8 mouse cellular contexts compared by ENCODE assay signal in the genomic region with DNA sequence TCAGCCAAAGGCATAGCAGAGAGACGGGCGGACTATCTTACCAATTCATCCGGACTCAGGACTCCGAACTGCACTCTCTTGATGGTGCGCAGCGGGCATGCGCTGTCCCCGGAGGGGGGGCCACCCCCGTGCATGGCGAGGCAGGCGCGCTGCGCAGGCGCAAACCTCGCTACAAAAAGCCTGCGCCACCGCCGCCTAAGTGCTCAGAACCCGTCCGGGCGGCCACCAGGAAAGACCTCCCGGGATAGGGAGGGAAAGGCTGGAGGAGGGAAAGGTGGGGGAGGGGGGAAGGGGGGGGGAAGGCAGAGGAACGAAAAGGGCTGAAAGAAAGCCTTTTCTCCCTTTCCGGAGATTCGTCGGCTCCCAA. TPM values are rescaled to one million over a fixed set of nuclear protein-coding genes. Genes with fewer than 3 reads are reported as not detected.
DNase-seq lines count a peak whose midpoint lies in the region; ATAC-seq and TF ChIP-seq lines count a peak whose summit lies in the region.

No protein-coding gene starts in this region.

- H3K4me1 ChIP-seq in bone marrow, adult 2 months (ENCODE audit: control insufficient read depth, insufficient read depth, low read length): peaks cover 2% of the 10 kb centered on the region
- peaks cover 45% of the 10 kb centered on the region for H3K4me1 ChIP-seq in embryonic facial prominence, embryonic 15.5 days
- peaks cover 41% of the 10 kb centered on the region for H3K4me1 ChIP-seq in heart, embryonic 10.5 days
- H3K4me1 ChIP-seq in kidney, embryonic 15.5 days: peaks cover 51% of the 10 kb centered on the region

- peak overlapping the region; percentile 58 for H3K9ac ChIP-seq in embryonic facial prominence, embryonic 15.5 days
- peak overlapping the region; percentile 76 for H3K9ac ChIP-seq in kidney, embryonic 15.5 days

- peak overlapping the region; percentile 77 for H3K4me2 ChIP-seq in embryonic facial prominence, embryonic 15.5 days (replicated peaks)
- peak overlapping the region; percentile 64 for H3K4me2 ChIP-seq in kidney, embryonic 15.5 days

- peak overlapping the region; percentile 95 for H3K27ac ChIP-seq in bone marrow, adult 2 months (ENCODE audit: control insufficient read depth, insufficient read depth, low read depth, low read length, poor library complexity)
- peak overlapping the region; percentile 100 for H3K27ac ChIP-seq in embryonic facial prominence, embryonic 15.5 days (replicated peaks)
- peak overlapping the region; percentile 97 for H3K27ac ChIP-seq in heart, embryonic 10.5 days
- peak overlapping the region; percentile 100 for H3K27ac ChIP-seq in kidney, embryonic 15.5 days

- TF ChIP-seq CTCF in bone marrow, adult 2 months (IDR thresholded peaks at IDR 0.05; ENCODE audit: control insufficient read depth, insufficient read depth, low read length): no peak

- ATAC-seq in embryonic facial prominence, embryonic 15.5 days (ENCODE audit: insufficient number of reproducible peaks, low FRiP score, low TSS enrichment, low read depth): peak; percentile 89
- ATAC-seq in kidney, embryonic 15.5 days (replicated peaks; ENCODE audit: low FRiP score): peak; percentile 89
- peak; percentile 36 for ATAC-seq in monocyte, adult 5-6 weeks (replicated peaks; ENCODE audit: insufficient number of reproducible peaks, low FRiP score, low TSS enrichment, poor library complexity, severe bottlenecking)

- TF ChIP-seq POLR2A in bone marrow, adult 2 months (IDR thresholded peaks at IDR 0.05; ENCODE audit: borderline replicate concordance, control insufficient read depth, low read depth, low read length): no peak; the same call in 1 of the 2 replicates

- H3K27me3 ChIP-seq in embryonic facial prominence, embryonic 15.5 days: no peaks in the 10 kb centered on the region
- no peaks in the 10 kb centered on the region for H3K27me3 ChIP-seq in heart, embryonic 10.5 days (ENCODE audit: insufficient read depth, poor library complexity, severe bottlenecking)
- no peaks in the 10 kb centered on the region for H3K27me3 ChIP-seq in kidney, embryonic 15.5 days

- H3K36me3 ChIP-seq in embryonic facial prominence, embryonic 15.5 days: no peaks in the 10 kb centered on the region
- H3K36me3 ChIP-seq in heart, embryonic 10.5 days: no peaks in the 10 kb centered on the region
- H3K36me3 ChIP-seq in kidney, embryonic 15.5 days: no peaks in the 10 kb centered on the region

- WGBS in bone marrow, adult 2 months: under 1% methylated on average over 26 of the region's 26 CpGs
- under 1% methylated on average over 24 of the region's 26 CpGs for WGBS in embryonic facial prominence, embryonic 15.5 days
- WGBS in heart, embryonic 10.5 days: 0% methylated on average over 24 of the region's 26 CpGs
- under 1% methylated on average over 26 of the region's 26 CpGs for WGBS in kidney, embryonic 15.5 days

- peak; percentile 95 for DNase-seq in 416B (ENCODE audit: low read depth)
- peak; percentile 96 for DNase-seq in heart, embryonic 10.5 days (ENCODE audit: low spot score)
- peak; percentile 97 for DNase-seq in liver
- peak; percentile 96 to 98 for DNase-seq in spleen, postnatal 4 days (ENCODE audit: low spot score in 2 of 2)

- peak overlapping the region; percentile 77 for H3K4me3 ChIP-seq in bone marrow, adult 2 months (replicated peaks; ENCODE audit: control insufficient read depth, low read depth, low read length)
- peak overlapping the region; percentile 60 for H3K4me3 ChIP-seq in embryonic facial prominence, embryonic 15.5 days (replicated peaks)
- H3K4me3 ChIP-seq in heart, embryonic 10.5 days: peak overlapping the region; percentile 71
- peak overlapping the region; percentile 69 for H3K4me3 ChIP-seq in kidney, embryonic 15.5 days (replicated peaks)

- H3K9me3 ChIP-seq in embryonic facial prominence, embryonic 15.5 days (replicated peaks): no peaks in the 10 kb centered on the region
- no peaks in the 10 kb centered on the region for H3K9me3 ChIP-seq in heart, embryonic 10.5 days
- H3K9me3 ChIP-seq in kidney, embryonic 15.5 days (replicated peaks): no peaks in the 10 kb centered on the region

RNA-seq across cellular contexts. Expression of a gene that starts 0.4 kb away (rescaled TPM):
- 28.8 and 49.2 TPM in 2 replicates for polyA plus RNA-seq in bone marrow, adult 2 months (2011; ENCODE audit: insufficient read depth, insufficient read length, low replicate concordance, missing spikeins)
- polyA plus RNA-seq in embryonic facial prominence, embryonic 15.5 days (2015; fragmentation: Nextera tagmentation; extraction: Ambion mirVana): 24.3 and 28.2 TPM in 2 replicates
- 24.9 and 29.6 TPM in 2 replicates for polyA plus RNA-seq in heart, embryonic 10.5 days (2016; fragmentation: Nextera tagmentation; extraction: Ambion mirVana)
- 29.9 and 31.1 TPM in 2 replicates for polyA plus RNA-seq in kidney, embryonic 15.5 days (2015; fragmentation: Nextera tagmentation; extraction: Ambion mirVana)
- 21.5 to 120 TPM (median 48.7 TPM) in 3 replicates for total RNA-seq in monocyte, adult 5-6 weeks (2017)

RNA-seq across cellular contexts. Expression of a gene that starts 3.7 kb away (rescaled TPM):
- not detected in 2 replicates for polyA plus RNA-seq in bone marrow, adult 2 months (2011; ENCODE audit: insufficient read depth, insufficient read length, low replicate concordance, missing spikeins)
- 0.15 and 0.18 TPM in 2 replicates for polyA plus RNA-seq in embryonic facial prominence, embryonic 15.5 days (2015; fragmentation: Nextera tagmentation; extraction: Ambion mirVana)
- polyA plus RNA-seq in heart, embryonic 10.5 days (2016; fragmentation: Nextera tagmentation; extraction: Ambion mirVana): 0.16 TPM in 1 of 2 replicates, not detected in the other
- polyA plus RNA-seq in kidney, embryonic 15.5 days (2015; fragmentation: Nextera tagmentation; extraction: Ambion mirVana): 0.27 and 0.36 TPM in 2 replicates
- total RNA-seq in monocyte, adult 5-6 weeks (2017): not detected in 3 replicates

RNA-seq across cellular contexts. Expression of a gene that starts 7.6 kb away (rescaled TPM):
- 8.4 and 13.8 TPM in 2 replicates for polyA plus RNA-seq in bone marrow, adult 2 months (2011; ENCODE audit: insufficient read depth, insufficient read length, low replicate concordance, missing spikeins)
- polyA plus RNA-seq in embryonic facial prominence, embryonic 15.5 days (2015; fragmentation: Nextera tagmentation; extraction: Ambion mirVana): 5.7 and 6.1 TPM in 2 replicates
- polyA plus RNA-seq in heart, embryonic 10.5 days (2016; fragmentation: Nextera tagmentation; extraction: Ambion mirVana): 1.7 and 2.4 TPM in 2 replicates
- polyA plus RNA-seq in kidney, embryonic 15.5 days (2015; fragmentation: Nextera tagmentation; extraction: Ambion mirVana): 1.9 and 2.8 TPM in 2 replicates
- total RNA-seq in monocyte, adult 5-6 weeks (2017): 6.6 to 23.7 TPM (median 7.7 TPM) in 3 replicates

RNA-seq across cellular contexts. Expression of a gene that starts 37.7 kb away (rescaled TPM):
- polyA plus RNA-seq in bone marrow, adult 2 months (2011; ENCODE audit: insufficient read depth, insufficient read length, low replicate concordance, missing spikeins): 1.8 and 3.5 TPM in 2 replicates
- polyA plus RNA-seq in embryonic facial prominence, embryonic 15.5 days (2015; fragmentation: Nextera tagmentation; extraction: Ambion mirVana): 29.3 and 38.6 TPM in 2 replicates
- polyA plus RNA-seq in heart, embryonic 10.5 days (2016; fragmentation: Nextera tagmentation; extraction: Ambion mirVana): 3.9 and 4.9 TPM in 2 replicates
- 11.4 and 12.3 TPM in 2 replicates for polyA plus RNA-seq in kidney, embryonic 15.5 days (2015; fragmentation: Nextera tagmentation; extraction: Ambion mirVana)
- 2.3 to 5.8 TPM (median 2.7 TPM) in 3 replicates for total RNA-seq in monocyte, adult 5-6 weeks (2017)

RNA-seq across cellular contexts. Expression of a gene that starts 43.6 kb away (rescaled TPM):
- 0.32 and 1.00 TPM in 2 replicates for polyA plus RNA-seq in bone marrow, adult 2 months (2011; ENCODE audit: insufficient read depth, insufficient read length, low replicate concordance, missing spikeins)
- polyA plus RNA-seq in embryonic facial prominence, embryonic 15.5 days (2015; fragmentation: Nextera tagmentation; extraction: Ambion mirVana): 4.1 and 4.4 TPM in 2 replicates
- polyA plus RNA-seq in heart, embryonic 10.5 days (2016; fragmentation: Nextera tagmentation; extraction: Ambion mirVana): 0.97 and 1.1 TPM in 2 replicates
- 2.0 and 2.5 TPM in 2 replicates for polyA plus RNA-seq in kidney, embryonic 15.5 days (2015; fragmentation: Nextera tagmentation; extraction: Ambion mirVana)
- total RNA-seq in monocyte, adult 5-6 weeks (2017): 0.64 TPM in 1 of 3 replicates, not detected in the others

Comparison
In these comparisons a context has a peak if more than half of its experiments do, and no peak if none do; other contexts are left out.
1. Peak in every context shown above with its lines: DNase-seq, ATAC-seq, H3K4me3 ChIP-seq and H3K27ac ChIP-seq.
2. ATAC-seq: peak in every context shown above with its lines; median percentile 89 in embryonic facial prominence, embryonic 15.5 days; 89 in kidney, embryonic 15.5 days; 36 in monocyte, adult 5-6 weeks.